Mouse (Mus musculus): ENCODE measurements around the gene Olfr347. TPM values are rescaled to one million over a fixed set of nuclear protein-coding genes. Genes with fewer than 3 reads are reported as not detected.

Olfr347 gene
- not detected in 2 replicates for total RNA-seq (2012; rRNA removed)
- total RNA-seq (2014; rRNA removed) = not detected in 2 replicates
- not detected in 2 replicates for polyA plus RNA-seq (2012; ENCODE audit: insufficient read length, low read depth)

- DNase-seq (ENCODE audit: extremely low read depth) = no peak
- Histone ChIP-seq H3K4me2 (ENCODE audit: insufficient read depth, low read depth, poor library complexity, severe bottlenecking) (no peak within 1 kb of the TSS), H3K27ac (ENCODE audit: insufficient read depth, low read depth) (no peak within 1 kb of the TSS), H3K4me3 (replicated peaks in 1 of 3; ENCODE audit: low read depth in 2 of 3, low read length in 2 of 3, poor library complexity in 1 of 3) (no peak within 1 kb of the TSS), H3K4me1 (ENCODE audit: control insufficient read depth in 1 of 2, insufficient read depth in 2 of 2) (no peaks in the 10 kb centered on the region), H3K9me3 (replicated peaks; ENCODE audit: low read length) (no peaks in the 10 kb centered on the region), H3K27me3 (replicated peaks) (peaks cover 48% of the 10 kb centered on the region), H3K79me2 (replicated peaks; ENCODE audit: control insufficient read depth, extremely low read depth, insufficient read depth, poor library complexity, severe bottlenecking) (no peaks in the 10 kb centered on the region), H3K9ac (ENCODE audit: insufficient read depth, low read depth) (no peak within 1 kb of the TSS), H3K36me3 (replicated peaks in 1 of 2; ENCODE audit: control insufficient read depth in 1 of 2, insufficient read depth in 1 of 2, low read length in 1 of 2) (no peaks in the 10 kb centered on the region)
- dilution Hi-C loops (cut with MboI; ENCODE audit: extremely low pct_ligation_motif_present, extremely low pct_unique_long_range_greater_than_20kb, low sequenced_read_pairs) = no loop called here
- in situ Hi-C loops (cut with MboI; ENCODE audit: low pct_ligation_motif_present, low pct_unique_long_range_greater_than_20kb, low sequenced_read_pairs) = loop anchor here (25.0 kb wide), 1 partner anchor 606 kb away; the partner anchor contains the start of gene Olfr368
- TF ChIP-seq BHLHE40 (IDR thresholded peaks at IDR 0.05; ENCODE audit: low read depth, low read length) (no peak), IRF4 (IDR thresholded peaks at IDR 0.05; ENCODE audit: low read depth, low read length) (no peak)
Measured at GRCm38 (mm10) chr2:36731602-36732001, at the start of gene Olfr347. TSS of gene Olfr347 (plus strand) at chr2:36731902.

GRCm38 (mm10) chr2:36685488-36685887, 46.2 kb upstream of the Olfr347 start, which contains the start of gene Olfr346:
TSS of gene Olfr346 (plus strand) at chr2:36685788.
- H3K4me2 ChIP-seq (ENCODE audit: insufficient read depth, low read depth, poor library complexity, severe bottlenecking) = no peak within 1 kb of the TSS
- dilution Hi-C loops (cut with MboI; ENCODE audit: extremely low pct_ligation_motif_present, extremely low pct_unique_long_range_greater_than_20kb, low sequenced_read_pairs) (no loop called here), in situ Hi-C loops (cut with MboI; ENCODE audit: low pct_ligation_motif_present, low pct_unique_long_range_greater_than_20kb, low sequenced_read_pairs) (no loop called here)

GRCm38 (mm10) chr2:36736226-36736625, 4.5 kb downstream of the Olfr347 start:
- H3K79me2 ChIP-seq (replicated peaks; ENCODE audit: control insufficient read depth, extremely low read depth, insufficient read depth, poor library complexity, severe bottlenecking) = no peaks in the 10 kb centered on the region
- peak; percentile 45 for DNase-seq (ENCODE audit: extremely low read depth)
- in situ Hi-C loops (cut with MboI; ENCODE audit: low pct_ligation_motif_present, low pct_unique_long_range_greater_than_20kb, low sequenced_read_pairs) (loop anchor here (25.0 kb wide), 1 partner anchor 601 kb away; the partner anchor contains the start of gene Olfr368), dilution Hi-C loops (cut with MboI; ENCODE audit: extremely low pct_ligation_motif_present, extremely low pct_unique_long_range_greater_than_20kb, low sequenced_read_pairs) (no loop called here)
- no peaks in the 10 kb centered on the region for H3K9me3 ChIP-seq (replicated peaks; ENCODE audit: low read length)
- no peak for TF ChIP-seq RCOR1 (conservative IDR thresholded peaks at IDR 0.05; ENCODE audit: low read depth, low read length)
- peak; percentile 74 for TF ChIP-seq SMC3 (IDR thresholded peaks at IDR 0.05; ENCODE audit: low read depth, low read length)
- TF ChIP-seq MAX (IDR thresholded peaks at IDR 0.05; ENCODE audit: low read length) = no peak
- TF ChIP-seq HCFC1 (IDR thresholded peaks at IDR 0.05; ENCODE audit: low read depth, low read length) = no peak
- no peak for TF ChIP-seq ETS1 (conservative IDR thresholded peaks at IDR 0.05; ENCODE audit: low read depth, low read length)
- TF ChIP-seq NELFE (IDR thresholded peaks at IDR 0.05; ENCODE audit: low read depth, low read length) = no peak
- no peak for TF ChIP-seq NRF1 (IDR thresholded peaks at IDR 0.05; ENCODE audit: low read depth, low read length)
- TF ChIP-seq ZC3H11A (IDR thresholded peaks at IDR 0.05; ENCODE audit: low read depth, low read length) = no peak
- peak; percentile 39 to 72; a peak in 3 of 4 replicates for TF ChIP-seq CTCF (conservative IDR thresholded peaks at IDR 0.05 in 1 of 2, IDR thresholded peaks at IDR 0.05 in 1 of 2; ENCODE audit: low read depth in 2 of 2, low read length in 2 of 2)
- no peak for TF ChIP-seq TBP (conservative IDR thresholded peaks at IDR 0.05; ENCODE audit: low read depth, low read length)
- no peak for TF ChIP-seq JUND (conservative IDR thresholded peaks at IDR 0.05; ENCODE audit: low read depth, low read length)
- no peak for TF ChIP-seq USF2 (conservative IDR thresholded peaks at IDR 0.05; ENCODE audit: low read depth, low read length)
- TF ChIP-seq RAD21 (IDR thresholded peaks at IDR 0.05; ENCODE audit: low read depth, low read length) = peak; percentile 71
- TF ChIP-seq UBTF (IDR thresholded peaks at IDR 0.05; ENCODE audit: low read depth, low read length) = no peak
- no peak for TF ChIP-seq PAX5 (IDR thresholded peaks at IDR 0.05; ENCODE audit: low read length)
- H3K27me3 ChIP-seq (replicated peaks) = peaks cover 35% of the 10 kb centered on the region
- no peak overlapping the region for H3K27ac ChIP-seq (ENCODE audit: insufficient read depth, low read depth)
- no peak overlapping the region for H3K9ac ChIP-seq (ENCODE audit: insufficient read depth, low read depth)
- no peaks in the 10 kb centered on the region for H3K4me1 ChIP-seq (ENCODE audit: control insufficient read depth in 1 of 2, insufficient read depth in 2 of 2)
- H3K4me3 ChIP-seq (replicated peaks in 1 of 3; ENCODE audit: low read depth in 2 of 3, low read length in 2 of 3, poor library complexity in 1 of 3) = no peak overlapping the region
- H3K36me3 ChIP-seq (replicated peaks in 1 of 2; ENCODE audit: control insufficient read depth in 1 of 2, insufficient read depth in 1 of 2, low read length in 1 of 2) = no peaks in the 10 kb centered on the region
- H3K4me2 ChIP-seq (ENCODE audit: insufficient read depth, low read depth, poor library complexity, severe bottlenecking) = no peak overlapping the region

More at GRCm38 (mm10) chr2:36685488-36685887, 46.2 kb upstream of the Olfr347 start, which contains the start of gene Olfr346:
- Histone ChIP-seq H3K9me3 (replicated peaks; ENCODE audit: low read length) (no peaks in the 10 kb centered on the region), H3K36me3 (replicated peaks in 1 of 2; ENCODE audit: control insufficient read depth in 1 of 2, insufficient read depth in 1 of 2, low read length in 1 of 2) (no peaks in the 10 kb centered on the region), H3K27me3 (replicated peaks) (peaks cover 28% of the 10 kb centered on the region), H3K27ac (ENCODE audit: insufficient read depth, low read depth) (no peak within 1 kb of the TSS), H3K79me2 (replicated peaks; ENCODE audit: control insufficient read depth, extremely low read depth, insufficient read depth, poor library complexity, severe bottlenecking) (no peaks in the 10 kb centered on the region), H3K9ac (ENCODE audit: insufficient read depth, low read depth) (no peak within 1 kb of the TSS), H3K4me1 (ENCODE audit: control insufficient read depth in 1 of 2, insufficient read depth in 2 of 2) (no peaks in the 10 kb centered on the region), H3K4me3 (replicated peaks in 1 of 3; ENCODE audit: low read depth in 2 of 3, low read length in 2 of 3, poor library complexity in 1 of 3) (no peak within 1 kb of the TSS)
- TF ChIP-seq POLR2A (IDR thresholded peaks at IDR 0.05; ENCODE audit: low read depth, low read length) (no peak), MEF2A (IDR thresholded peaks at IDR 0.05; ENCODE audit: borderline replicate concordance, low read depth, low read length) (no peak), USF1 (IDR thresholded peaks at IDR 0.05; ENCODE audit: low read depth, low read length) (no peak)
- DNase-seq (ENCODE audit: extremely low read depth) = no peak

Measured in CH12.LX (cell line).